Mouse (Mus musculus): ENCODE data around the gene Zfp825.
A peak's percentile ranks its signal among the peaks of the same experiment; 100 is the strongest.
"Not testable (repeated sequence)": the region's sequence is repeated elsewhere in the genome, so short reads cannot be mapped to it uniquely, and the experiment has no call there.

Zfp825 gene

GRCm38 (mm10) chr13:74493911-74494679 is at the start of gene Zfp825:
Zfp825 (minus strand) TSS chr13:74493992.
- peak; percentile 88 to 94 for DNase-seq (ENCODE audit: low spot score in 2 of 2)

- not testable (repeated sequence) for DNase-seq (ENCODE audit: low spot score in 2 of 2)
These were observed 41.6 kb upstream of the Zfp825 start for GRCm38 (mm10) chr13:74535418-74535817.

GRCm38 (mm10) chr13:74534864-74535263 is 41.1 kb upstream of the Zfp825 start:
- peak; percentile 37 to 59 for DNase-seq (ENCODE audit: low spot score in 2 of 2)

- no peak for DNase-seq (ENCODE audit: low spot score in 2 of 2)
These were observed 40.3 kb upstream of the Zfp825 start for GRCm38 (mm10) chr13:74534096-74534495.

DNA sequence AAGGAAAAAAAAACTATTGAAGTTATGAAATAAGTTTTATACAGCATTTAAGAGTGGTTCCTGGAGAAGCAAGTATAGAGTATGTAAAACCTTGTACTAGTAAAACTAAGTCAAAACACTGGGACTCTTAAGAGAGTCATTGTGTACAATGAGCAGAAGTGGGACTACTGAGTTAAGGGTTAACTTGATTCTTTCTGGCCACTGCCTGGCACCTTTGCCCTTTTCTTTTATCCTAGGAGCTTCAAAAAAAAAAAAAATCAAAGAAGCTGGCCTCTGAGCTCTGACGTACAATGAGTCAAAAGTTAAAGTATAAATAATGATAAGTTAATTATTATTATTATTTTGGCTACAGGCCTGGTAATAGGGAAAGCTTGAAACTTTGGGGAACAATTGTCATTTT is 37.5 kb upstream of the Zfp825 start:
- not testable (repeated sequence) for DNase-seq (ENCODE audit: low spot score in 2 of 2)

GRCm38 (mm10) chr13:74529372-74529715 is 35.6 kb upstream of the Zfp825 start:
- DNase-seq (ENCODE audit: low spot score in 2 of 2), result not testable (repeated sequence)

GRCm38 (mm10) chr13:74528519-74529371 is 35.0 kb upstream of the Zfp825 start:
- not testable (repeated sequence) for DNase-seq (ENCODE audit: low spot score in 2 of 2)

DNA sequence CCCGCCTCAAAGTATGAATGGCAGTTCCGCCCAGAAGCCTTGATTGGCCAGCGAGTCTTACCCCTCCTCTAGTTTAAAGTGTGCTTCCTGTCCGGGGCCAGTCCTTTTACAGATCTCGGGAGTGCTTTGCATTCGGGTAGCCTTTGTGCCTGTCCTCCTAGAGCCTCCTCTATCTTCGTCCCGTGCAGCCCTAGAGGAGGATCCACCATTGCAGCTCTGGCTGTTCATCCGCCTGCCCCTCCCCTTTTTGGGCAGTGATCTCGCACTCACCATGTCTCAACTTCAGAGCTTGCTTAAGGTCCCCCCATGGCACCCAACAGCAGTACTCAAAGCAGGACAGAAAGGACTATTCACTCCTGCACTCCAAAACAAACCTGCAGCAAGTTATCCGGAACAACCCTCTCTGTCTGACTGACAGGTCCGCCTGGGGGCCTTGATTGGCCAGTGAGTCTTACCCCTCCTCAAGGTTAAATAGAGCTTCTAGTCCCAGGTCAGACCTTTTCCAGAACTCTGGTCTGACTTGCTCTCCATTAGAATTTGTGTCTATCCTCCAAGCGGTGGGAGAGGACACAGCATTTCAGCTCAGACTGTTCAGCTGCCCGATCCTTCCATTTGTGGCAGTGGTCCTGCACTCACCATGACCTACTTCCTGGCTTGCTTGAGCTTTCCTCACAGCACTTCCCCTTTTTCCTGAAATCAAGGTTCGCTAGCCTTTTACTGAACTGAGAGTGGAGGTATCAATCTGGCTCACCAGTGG is 28.9 kb upstream of the Zfp825 start:
- DNase-seq (ENCODE audit: low spot score in 2 of 2), result peak; percentile 82 to 87

- DNase-seq (ENCODE audit: low spot score in 2 of 2), result not testable (repeated sequence)
These were observed 28.3 kb upstream of the Zfp825 start for GRCm38 (mm10) chr13:74522141-74522480.

DNA sequence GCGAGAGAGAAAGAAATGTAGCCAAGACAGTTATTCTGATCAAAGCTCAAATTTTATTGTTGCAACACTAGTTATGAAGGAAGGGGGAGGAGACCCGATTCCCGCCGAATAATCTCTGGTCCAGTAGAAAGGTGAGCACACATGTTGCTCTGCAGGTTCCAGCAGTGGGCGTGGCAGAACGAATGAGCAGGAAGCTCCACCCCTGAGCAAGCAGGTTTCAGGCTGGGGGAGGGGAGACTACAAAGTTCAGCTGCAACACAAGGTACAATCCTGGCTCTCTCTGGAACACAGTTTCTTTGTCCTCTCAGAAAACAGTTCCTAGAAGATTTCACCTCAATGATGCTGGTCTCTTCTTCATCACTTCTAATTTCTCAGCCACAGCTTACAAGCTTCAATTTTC is 14.2 kb upstream of the Zfp825 start:
- not testable (repeated sequence) for DNase-seq (ENCODE audit: low spot score in 2 of 2)

DNA sequence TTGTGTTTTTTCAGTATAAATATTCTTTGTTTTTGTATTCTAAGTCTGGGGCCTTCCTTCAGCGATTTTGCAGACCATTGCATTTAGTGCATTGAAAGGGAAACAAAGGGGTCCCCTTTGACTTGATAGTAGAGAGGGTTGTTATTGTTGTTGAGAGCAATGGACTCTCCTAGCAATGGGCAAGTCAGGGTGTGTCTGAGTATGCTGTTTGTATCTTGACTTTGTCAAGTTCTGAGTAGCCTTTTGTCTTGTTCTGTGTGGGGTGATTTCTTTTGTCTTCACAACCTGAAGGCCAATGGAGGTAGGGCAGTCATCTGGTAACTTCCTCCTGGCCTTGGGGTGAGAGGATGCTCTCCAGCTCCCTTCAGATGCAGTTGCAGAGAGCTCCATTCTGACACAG is 9.1 kb upstream of the Zfp825 start:
- not testable (repeated sequence) for DNase-seq (ENCODE audit: low spot score in 2 of 2)

DNA sequence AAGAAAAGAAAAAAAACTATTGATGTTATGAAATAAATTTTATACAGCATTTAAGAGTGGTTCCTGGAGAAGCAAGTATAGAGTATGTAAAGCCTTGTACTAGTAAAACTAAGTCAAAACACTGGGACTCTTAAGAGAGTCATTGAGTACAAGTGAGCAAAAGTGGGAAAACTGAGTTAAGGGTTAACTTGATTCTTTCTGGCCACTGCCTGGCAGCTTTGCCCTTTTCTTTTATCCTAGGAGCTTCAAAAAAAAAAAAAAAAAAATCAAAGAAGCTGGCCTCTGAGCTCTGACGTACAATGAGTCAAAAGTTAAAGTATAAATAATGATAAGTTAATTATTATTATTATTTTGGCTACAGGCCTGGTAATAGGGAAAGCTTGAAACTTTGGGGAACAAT is 5.9 kb upstream of the Zfp825 start:
- not testable (repeated sequence) for DNase-seq (ENCODE audit: low spot score in 2 of 2)

- DNase-seq (ENCODE audit: low spot score in 2 of 2), result not testable (repeated sequence)
These were observed 9.5 kb downstream of the Zfp825 start for GRCm38 (mm10) chr13:74484326-74484725.

DNA sequence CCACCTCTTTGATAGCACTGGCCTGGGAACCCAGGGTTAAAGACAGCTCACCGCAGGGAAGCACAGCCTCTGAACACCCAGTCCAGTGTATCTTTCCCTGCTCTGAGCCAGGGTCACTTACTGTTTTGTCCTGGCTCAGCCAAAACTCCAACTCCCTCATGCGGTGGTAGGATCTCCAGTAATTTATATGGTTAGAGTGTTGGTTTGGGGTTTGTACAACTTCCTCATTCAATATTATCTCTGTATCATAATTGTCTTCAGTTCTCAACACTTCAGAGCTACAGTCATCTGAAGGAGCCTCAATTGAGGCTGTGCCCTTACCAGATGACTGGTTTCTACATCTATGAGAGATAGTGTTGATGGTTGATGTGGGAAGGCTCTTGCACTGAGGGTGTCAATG is 22.3 kb downstream of the Zfp825 start:
- DNase-seq (ENCODE audit: low spot score in 2 of 2), result not testable (repeated sequence)

DNA sequence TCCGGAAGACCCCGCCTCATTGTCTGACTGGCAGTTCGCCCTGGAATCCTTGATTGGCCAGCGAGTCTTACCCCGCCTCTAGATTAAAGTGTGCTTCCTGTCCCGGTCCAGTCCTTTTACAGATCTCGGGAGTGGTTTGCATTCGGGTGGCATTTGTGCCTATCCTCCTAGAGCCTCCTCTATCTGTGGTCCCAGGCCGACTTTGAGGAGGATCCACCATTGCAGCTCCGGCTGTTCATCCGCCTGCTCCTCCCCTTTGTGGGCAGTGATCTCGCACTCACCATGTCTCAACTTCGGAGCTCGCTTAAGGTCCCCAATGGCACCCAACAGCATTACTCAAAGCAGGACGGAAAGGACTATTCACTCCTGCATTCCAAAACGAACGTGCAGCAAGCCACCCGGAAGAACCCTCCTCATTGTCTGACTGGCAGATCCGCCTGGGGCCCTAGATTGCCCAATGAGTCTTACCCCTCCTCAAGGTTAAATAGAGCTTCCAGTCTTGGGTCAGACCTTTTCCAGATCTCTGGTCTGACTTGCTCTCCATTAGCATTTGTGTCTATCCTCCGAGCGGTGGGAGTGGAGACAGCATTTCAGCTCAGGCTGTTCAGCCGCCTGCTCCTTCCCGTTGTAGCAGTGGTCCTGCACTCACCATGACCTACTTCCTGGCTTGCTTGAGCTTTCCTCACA is 30.9 kb downstream of the Zfp825 start:
- DNase-seq (ENCODE audit: low spot score in 2 of 2), result peak; percentile 91 to 92

GRCm38 (mm10) chr13:74462318-74462698 is 31.5 kb downstream of the Zfp825 start:
- DNase-seq (ENCODE audit: low spot score in 2 of 2), result peak in 1 of 2 experiments; percentile 24

DNA sequence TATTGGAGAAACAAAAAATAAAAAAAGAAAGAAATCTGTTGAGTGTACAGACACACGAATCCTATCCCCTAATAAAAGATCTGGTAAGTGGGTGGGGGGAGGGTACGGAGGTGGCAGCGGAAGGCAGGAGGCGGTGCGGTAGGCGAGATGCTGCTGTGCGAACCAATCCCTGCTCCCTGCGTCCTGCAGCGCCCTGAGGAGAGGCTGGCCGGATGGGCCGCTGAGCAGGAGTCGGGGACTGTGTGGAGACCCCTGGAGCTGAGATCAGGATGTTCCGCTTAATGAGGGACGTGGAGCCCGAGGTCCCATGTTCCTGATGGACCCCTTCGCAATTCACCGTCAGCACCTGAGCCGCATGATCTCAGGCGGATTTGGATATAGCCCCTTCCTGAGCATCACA is 53.9 kb downstream of the Zfp825 start:
- no peak for DNase-seq (ENCODE audit: low spot score in 2 of 2)

Data from right cerebral cortex, postnatal 10 days (tissue).